ENCODE assay signal across 8 mouse cellular contexts in the genomic region with DNA sequence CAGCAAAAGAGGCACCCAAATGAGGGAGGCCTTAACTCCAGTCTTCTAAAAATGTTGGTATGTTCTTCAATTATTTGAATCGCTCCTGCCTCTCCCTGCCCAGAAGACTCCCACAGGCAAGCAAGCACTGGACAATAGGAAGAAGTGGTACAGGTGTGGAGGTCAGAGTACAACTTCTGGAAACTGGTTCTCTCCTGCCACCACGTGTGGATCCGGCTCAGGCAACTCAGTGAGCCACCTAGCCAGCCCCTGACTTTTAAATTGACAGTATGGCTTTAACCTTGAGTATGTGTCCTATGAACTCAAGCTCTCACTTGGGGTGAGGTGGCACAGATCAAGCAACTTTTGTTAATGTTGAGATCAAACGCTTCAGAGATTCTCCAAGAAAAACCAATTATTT. TPM values are rescaled to one million over a fixed set of nuclear protein-coding genes. Genes with fewer than 3 reads are reported as not detected.
DNase-seq lines count a peak whose midpoint lies in the region; ATAC-seq and TF ChIP-seq lines count a peak whose summit lies in the region.

No protein-coding gene starts in this region.

- DNase-seq in lung, postnatal 25 days (ENCODE audit: low spot score), result no peak
- no peak for DNase-seq in forebrain, embryonic 10.5 days (ENCODE audit: extremely low spot score, low spot score)
- DNase-seq in kidney, postnatal 14 days, result peak; percentile 32
- DNase-seq in adrenal gland, postnatal 4 days (ENCODE audit: low spot score in 2 of 2), result no peak
- no peak for DNase-seq in thymus, adult 18-20 months
- no peak for DNase-seq in cerebellum, adult 9-10 months

- no peak for ATAC-seq in lung, embryonic 15.5 days (ENCODE audit: borderline replicate concordance, extremely low read depth, low FRiP score, low TSS enrichment)

- no peak for TF ChIP-seq POLR2A in olfactory bulb, adult 2 months (IDR thresholded peaks at IDR 0.05; ENCODE audit: insufficient read depth, low read depth, low read length)

- TF ChIP-seq CTCF in olfactory bulb, adult 2 months (IDR thresholded peaks at IDR 0.05; ENCODE audit: insufficient read depth, low read depth, low read length), result no peak

- peaks cover 10% of the 10 kb centered on the region for H3K36me3 ChIP-seq in lung, embryonic 15.5 days
- peaks cover 42% of the 10 kb centered on the region for H3K36me3 ChIP-seq in forebrain, embryonic 10.5 days (replicated peaks)

- H3K4me1 ChIP-seq in lung, embryonic 15.5 days, result peaks cover 11% of the 10 kb centered on the region
- H3K4me1 ChIP-seq in forebrain, embryonic 10.5 days, result peaks cover 19% of the 10 kb centered on the region
- 0 out of 2 replicates have a peak, but pooled peaks cover 5% of the 10 kb centered on the region for H3K4me1 ChIP-seq in olfactory bulb, adult 2 months (ENCODE audit: control insufficient read depth, insufficient read depth, low read length)

- H3K27ac ChIP-seq in lung, embryonic 15.5 days, result no peak overlapping the region
- H3K27ac ChIP-seq in forebrain, embryonic 10.5 days, result peak overlapping the region; percentile 89
- H3K27ac ChIP-seq in olfactory bulb, adult 2 months (ENCODE audit: insufficient read depth, low read depth, low read length), result no peak overlapping the region

- no peaks in the 10 kb centered on the region for H3K9me3 ChIP-seq in lung, embryonic 15.5 days
- H3K9me3 ChIP-seq in forebrain, embryonic 10.5 days, result no peaks in the 10 kb centered on the region

- H3K4me3 ChIP-seq in lung, embryonic 15.5 days, result peak overlapping the region; percentile 73
- peak overlapping the region; percentile 99 for H3K4me3 ChIP-seq in forebrain, embryonic 10.5 days
- peak overlapping the region; percentile 29; the same call in 1 of the 2 replicates for H3K4me3 ChIP-seq in olfactory bulb, adult 2 months (ENCODE audit: insufficient read depth, low read depth, low read length)

- peak overlapping the region; percentile 69 for H3K4me2 ChIP-seq in lung, embryonic 15.5 days

- H3K27me3 ChIP-seq in lung, embryonic 15.5 days, result no peaks in the 10 kb centered on the region
- no peaks in the 10 kb centered on the region for H3K27me3 ChIP-seq in forebrain, embryonic 10.5 days (ENCODE audit: poor library complexity, severe bottlenecking)

- WGBS in lung, embryonic 15.5 days, result 8% methylated on average over 4 of the region's 4 CpGs
- 5% methylated on average over 4 of the region's 4 CpGs for WGBS in forebrain, embryonic 10.5 days
- 6% methylated on average over 4 of the region's 4 CpGs for WGBS in olfactory bulb, adult 2 months

- H3K9ac ChIP-seq in lung, embryonic 15.5 days, result peak overlapping the region; percentile 76

RNA-seq across cellular contexts. Expression of a gene that starts 0.8 kb away (rescaled TPM):
- polyA plus RNA-seq in lung, embryonic 15.5 days (2015; fragmentation: Nextera tagmentation; extraction: Ambion mirVana), result 183 and 189 TPM in 2 replicates
- 234 and 236 TPM in 2 replicates for polyA plus RNA-seq in forebrain, embryonic 10.5 days (2016; fragmentation: Nextera tagmentation; extraction: Ambion mirVana)
- not detected in 2 replicates for polyA plus RNA-seq in olfactory bulb, adult 2 months (2012; ENCODE audit: insufficient read depth, insufficient read length, low replicate concordance, missing spikeins)
- total RNA-seq in adrenal gland, postnatal 4 days (2021), result 100 to 1,000 TPM; 106 to 109 TPM

RNA-seq across cellular contexts. Expression of a gene that starts 22.7 kb away (rescaled TPM):
- polyA plus RNA-seq in lung, embryonic 15.5 days (2015; fragmentation: Nextera tagmentation; extraction: Ambion mirVana), result 12.5 and 13.9 TPM in 2 replicates
- 17.8 and 18.0 TPM in 2 replicates for polyA plus RNA-seq in forebrain, embryonic 10.5 days (2016; fragmentation: Nextera tagmentation; extraction: Ambion mirVana)
- polyA plus RNA-seq in olfactory bulb, adult 2 months (2012; ENCODE audit: insufficient read depth, insufficient read length, low replicate concordance, missing spikeins), result not detected in 2 replicates
- 10 to 100 TPM; 17.8 to 18.8 TPM for total RNA-seq in adrenal gland, postnatal 4 days (2021)

Comparison
In these comparisons a context has a peak if more than half of its experiments do, and no peak if none do; other contexts are left out.
1. H3K4me3 ChIP-seq: peak in every context shown above with its lines; median percentile 99 in forebrain, embryonic 10.5 days; 73 in lung, embryonic 15.5 days; 29 in olfactory bulb, adult 2 months.
2. RNA of a gene that starts 0.8 kb away (polyA plus RNA-seq): 234 to 236 TPM in forebrain, embryonic 10.5 days and 183 to 189 TPM in lung, embryonic 15.5 days; not detected in olfactory bulb, adult 2 months; every median in the first group is over 100 times any median in the second.
3. RNA of a gene that starts 22.7 kb away (polyA plus RNA-seq): 17.8 to 18.0 TPM in forebrain, embryonic 10.5 days and 12.5 to 13.9 TPM in lung, embryonic 15.5 days; not detected in olfactory bulb, adult 2 months; every median in the first group is over 10 times any median in the second.